Mouse (Mus musculus): Measurements from ENCODE around the gene Scn2a. TPM values are rescaled to one million over a fixed set of nuclear protein-coding genes. Genes with fewer than 3 reads are reported as not detected.

Scn2a gene
- polyA plus RNA-seq, 1 experiment: 1.5 TPM

DNA sequence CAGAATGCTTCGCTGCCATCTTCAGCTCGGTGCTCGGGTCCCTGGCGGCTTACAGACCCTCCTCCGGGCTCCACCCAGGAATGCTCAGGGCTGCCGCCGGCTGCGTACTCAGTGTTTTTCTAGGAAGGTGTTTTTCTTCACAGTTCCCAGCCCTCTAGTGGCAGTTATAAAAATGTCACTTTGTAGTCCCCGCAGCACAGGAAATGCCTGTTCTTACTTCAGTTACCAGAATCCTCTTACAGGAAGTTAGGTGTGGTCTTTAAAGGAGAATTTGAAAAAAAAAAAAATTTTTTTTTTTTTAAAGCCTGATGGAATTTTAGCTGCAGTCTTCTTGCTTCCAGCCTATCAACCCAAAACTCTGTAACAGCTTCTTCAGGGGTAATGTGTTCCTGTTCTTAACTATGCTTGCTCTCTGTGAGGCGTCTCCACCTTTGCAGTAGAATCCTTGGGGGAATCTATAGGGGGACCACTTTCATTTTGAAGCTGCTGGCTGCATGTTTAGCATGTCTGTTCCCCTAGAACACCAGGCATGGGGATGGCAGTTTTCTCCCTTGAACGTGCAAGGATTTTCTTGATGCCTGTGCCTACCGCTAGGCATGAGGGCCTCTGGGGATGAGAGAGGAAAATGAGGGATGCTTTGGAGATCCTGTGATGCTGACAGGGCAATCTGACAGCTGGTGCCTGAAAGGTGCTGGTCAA is 48.0 kb downstream of the Scn2a start:
- Histone ChIP-seq H3K4me1 (ENCODE audit: control insufficient read depth, insufficient read depth, low read length) (no peaks in the 10 kb centered on the region), H3K27ac (ENCODE audit: control insufficient read depth, insufficient read depth, low read depth, low read length) (no peak overlapping the region), H3K36me3 (ENCODE audit: control insufficient read depth, insufficient read depth, low read length) (no peaks in the 10 kb centered on the region), H3K4me3 (ENCODE audit: control insufficient read depth, low read depth, low read length) (no peak overlapping the region; the same call in 1 of the 2 replicates), H3K27me3 (ENCODE audit: control insufficient read depth, insufficient read depth, low read length) (no peaks in the 10 kb centered on the region)
- TF ChIP-seq POLR2A (IDR thresholded peaks at IDR 0.05; ENCODE audit: control insufficient read depth, low read depth, low read length): no peak
- TF ChIP-seq CTCF (IDR thresholded peaks at IDR 0.05; ENCODE audit: control insufficient read depth, insufficient read depth, insufficient replicate concordance, low read depth, low read length): no peak

DNA sequence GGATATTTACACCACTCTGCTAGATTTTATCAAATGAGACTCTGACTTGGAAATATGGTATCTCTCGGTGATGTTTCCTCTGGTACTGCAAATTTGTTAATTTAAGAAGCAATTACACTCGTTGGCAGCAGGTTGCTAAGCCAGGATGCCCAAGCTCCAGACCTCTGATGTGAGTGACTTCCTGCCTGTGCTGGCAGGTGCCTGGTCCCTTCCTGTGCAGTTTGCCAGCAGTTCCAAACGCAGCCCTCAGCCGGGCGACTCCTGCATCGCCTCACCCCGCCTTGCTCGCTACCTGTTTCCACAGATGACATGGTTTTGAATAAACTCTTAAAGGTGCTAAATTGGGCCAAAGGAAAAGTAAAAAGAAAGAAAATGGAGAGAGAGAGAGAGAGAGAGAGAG is 49.0 kb downstream of the Scn2a start:
- no peak overlapping the region for H3K27ac ChIP-seq (ENCODE audit: control insufficient read depth, insufficient read depth, low read depth, low read length)
- H3K4me3 ChIP-seq (ENCODE audit: control insufficient read depth, low read depth, low read length): no peak overlapping the region
- H3K36me3 ChIP-seq (ENCODE audit: control insufficient read depth, insufficient read depth, low read length): no peaks in the 10 kb centered on the region
- H3K4me1 ChIP-seq (ENCODE audit: control insufficient read depth, insufficient read depth, low read length): no peaks in the 10 kb centered on the region
- no peak for TF ChIP-seq CTCF (IDR thresholded peaks at IDR 0.05; ENCODE audit: control insufficient read depth, insufficient read depth, insufficient replicate concordance, low read depth, low read length)
- TF ChIP-seq POLR2A (IDR thresholded peaks at IDR 0.05; ENCODE audit: control insufficient read depth, low read depth, low read length): no peak
- no peaks in the 10 kb centered on the region for H3K27me3 ChIP-seq (ENCODE audit: control insufficient read depth, insufficient read depth, low read length)

DNA sequence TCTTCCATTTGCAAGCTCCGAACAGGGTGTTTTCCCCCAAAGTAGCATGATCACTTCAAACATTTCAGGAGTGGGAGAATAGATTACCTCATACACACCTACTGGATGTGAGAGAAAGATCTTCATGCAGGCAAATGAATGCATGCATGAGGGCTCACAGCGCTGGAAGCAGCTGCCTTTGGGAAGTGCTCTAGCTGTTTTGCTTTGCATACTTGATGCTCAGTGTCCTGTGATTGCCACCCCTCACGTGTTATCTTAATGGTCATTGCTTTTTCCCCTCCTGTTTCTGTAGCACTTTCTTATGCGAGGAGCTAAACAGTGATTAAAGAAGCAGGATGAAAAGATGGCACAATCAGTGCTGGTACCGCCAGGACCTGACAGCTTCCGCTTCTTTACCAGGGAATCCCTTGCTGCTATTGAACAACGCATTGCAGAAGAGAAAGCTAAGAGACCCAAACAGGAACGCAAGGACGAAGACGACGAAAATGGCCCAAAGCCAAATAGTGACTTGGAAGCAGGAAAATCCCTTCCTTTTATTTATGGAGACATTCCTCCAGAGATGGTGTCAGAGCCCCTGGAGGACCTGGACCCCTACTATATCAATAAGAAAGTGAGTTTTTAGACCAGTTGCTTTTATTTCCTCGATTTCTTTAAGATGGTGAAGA is 49.7 kb downstream of the Scn2a start:
- TF ChIP-seq CTCF (IDR thresholded peaks at IDR 0.05; ENCODE audit: control insufficient read depth, insufficient read depth, insufficient replicate concordance, low read depth, low read length) (no peak), POLR2A (IDR thresholded peaks at IDR 0.05; ENCODE audit: control insufficient read depth, low read depth, low read length) (no peak)
- Histone ChIP-seq H3K27ac (ENCODE audit: control insufficient read depth, insufficient read depth, low read depth, low read length) (no peak overlapping the region), H3K4me3 (ENCODE audit: control insufficient read depth, low read depth, low read length) (no peak overlapping the region), H3K4me1 (ENCODE audit: control insufficient read depth, insufficient read depth, low read length) (no peaks in the 10 kb centered on the region), H3K36me3 (ENCODE audit: control insufficient read depth, insufficient read depth, low read length) (no peaks in the 10 kb centered on the region), H3K27me3 (ENCODE audit: control insufficient read depth, insufficient read depth, low read length) (no peaks in the 10 kb centered on the region)

DNA sequence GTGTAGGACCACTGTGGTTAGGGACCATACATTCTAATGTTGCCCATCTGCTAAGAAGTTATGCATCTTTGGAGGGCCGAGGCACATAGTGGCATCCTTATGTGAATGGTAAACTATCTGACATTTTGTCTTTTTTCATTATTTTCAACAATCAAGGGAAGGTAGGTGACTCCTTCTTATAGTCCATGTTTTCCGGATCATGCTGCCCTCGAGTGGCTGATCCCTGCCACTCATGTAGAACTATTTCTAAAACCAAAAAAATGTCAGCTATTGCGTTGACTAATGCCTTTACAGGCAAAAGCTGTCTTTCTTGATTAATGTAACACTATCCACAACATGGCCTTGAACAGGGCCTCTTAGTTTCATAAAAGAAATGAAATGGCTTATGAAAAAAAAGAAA is 59.0 kb downstream of the Scn2a start:
- no peaks in the 10 kb centered on the region for H3K36me3 ChIP-seq (ENCODE audit: control insufficient read depth, insufficient read depth, low read length)
- H3K4me3 ChIP-seq (ENCODE audit: control insufficient read depth, low read depth, low read length): no peak overlapping the region
- no peaks in the 10 kb centered on the region for H3K4me1 ChIP-seq (ENCODE audit: control insufficient read depth, insufficient read depth, low read length)
- TF ChIP-seq POLR2A (IDR thresholded peaks at IDR 0.05; ENCODE audit: control insufficient read depth, low read depth, low read length) (no peak), CTCF (IDR thresholded peaks at IDR 0.05; ENCODE audit: control insufficient read depth, insufficient read depth, insufficient replicate concordance, low read depth, low read length) (no peak)
- H3K27me3 ChIP-seq (ENCODE audit: control insufficient read depth, insufficient read depth, low read length): no peaks in the 10 kb centered on the region
- H3K27ac ChIP-seq (ENCODE audit: control insufficient read depth, insufficient read depth, low read depth, low read length): no peak overlapping the region

DNA sequence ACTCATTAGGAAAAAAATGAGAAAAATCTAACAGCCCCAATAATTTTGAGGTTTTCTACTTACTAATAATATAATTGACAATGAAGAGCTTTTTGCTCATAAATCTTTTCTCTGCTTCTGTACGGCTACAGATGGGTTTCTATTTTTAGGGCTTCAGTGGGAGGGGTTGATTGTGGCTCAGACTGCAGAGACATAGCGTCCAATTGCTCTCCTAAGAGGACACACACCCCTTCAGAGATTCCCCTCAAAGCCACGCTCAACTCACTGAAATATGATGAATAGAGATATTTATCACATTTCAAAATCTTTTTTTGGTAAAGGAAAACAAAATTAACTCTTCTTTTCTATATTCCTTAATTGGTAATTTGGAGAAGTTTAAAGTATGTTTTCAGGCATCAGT is 64.6 kb downstream of the Scn2a start:
- TF ChIP-seq CTCF (IDR thresholded peaks at IDR 0.05; ENCODE audit: control insufficient read depth, insufficient read depth, insufficient replicate concordance, low read depth, low read length) (no peak), POLR2A (IDR thresholded peaks at IDR 0.05; ENCODE audit: control insufficient read depth, low read depth, low read length) (no peak)
- Histone ChIP-seq H3K36me3 (ENCODE audit: control insufficient read depth, insufficient read depth, low read length) (no peaks in the 10 kb centered on the region), H3K4me3 (ENCODE audit: control insufficient read depth, low read depth, low read length) (no peak overlapping the region), H3K4me1 (ENCODE audit: control insufficient read depth, insufficient read depth, low read length) (no peaks in the 10 kb centered on the region), H3K27ac (ENCODE audit: control insufficient read depth, insufficient read depth, low read depth, low read length) (no peak overlapping the region), H3K27me3 (ENCODE audit: control insufficient read depth, insufficient read depth, low read length) (no peaks in the 10 kb centered on the region)

DNA sequence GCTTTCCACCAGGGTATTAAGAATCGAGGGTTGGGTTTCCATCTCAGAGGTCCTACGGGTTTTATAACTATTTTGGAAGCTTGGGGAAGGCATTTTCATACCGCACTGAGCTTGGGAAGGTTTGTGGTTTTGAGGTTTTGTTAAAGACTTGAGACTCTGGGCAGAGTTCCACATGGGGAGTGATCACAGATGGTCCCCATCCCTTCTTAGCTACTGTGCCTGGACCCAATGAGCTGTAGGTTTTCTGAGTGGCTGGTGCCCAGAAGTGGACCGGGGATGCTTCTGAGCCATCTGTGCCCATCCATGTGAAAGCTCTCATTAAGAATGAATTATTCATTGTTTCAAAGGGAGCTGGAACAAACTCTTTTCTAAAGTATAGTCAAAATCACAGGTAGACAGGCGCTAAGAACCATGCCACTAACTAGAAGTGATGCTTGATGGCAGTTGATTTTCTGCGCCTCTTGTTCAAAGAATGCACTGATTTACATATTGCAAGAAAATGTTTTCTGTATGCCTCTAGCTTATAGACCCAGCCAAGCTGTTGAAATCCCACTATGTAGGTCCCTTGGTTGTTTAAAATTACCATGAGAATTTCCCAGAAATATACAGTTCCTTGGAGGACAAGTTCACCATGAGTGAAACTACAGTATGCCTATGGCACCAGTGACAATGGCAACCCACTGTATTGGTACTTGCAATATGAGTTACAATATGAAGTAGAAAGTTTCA is 70.0 kb downstream of the Scn2a start:
- H3K4me3 ChIP-seq (ENCODE audit: control insufficient read depth, low read depth, low read length): no peak overlapping the region
- no peaks in the 10 kb centered on the region for H3K4me1 ChIP-seq (ENCODE audit: control insufficient read depth, insufficient read depth, low read length)
- TF ChIP-seq CTCF (IDR thresholded peaks at IDR 0.05; ENCODE audit: control insufficient read depth, insufficient read depth, insufficient replicate concordance, low read depth, low read length) (no peak), POLR2A (IDR thresholded peaks at IDR 0.05; ENCODE audit: control insufficient read depth, low read depth, low read length) (no peak)
- H3K27ac ChIP-seq (ENCODE audit: control insufficient read depth, insufficient read depth, low read depth, low read length): no peak overlapping the region
- no peaks in the 10 kb centered on the region for H3K27me3 ChIP-seq (ENCODE audit: control insufficient read depth, insufficient read depth, low read length)
- no peaks in the 10 kb centered on the region for H3K36me3 ChIP-seq (ENCODE audit: control insufficient read depth, insufficient read depth, low read length)

DNA sequence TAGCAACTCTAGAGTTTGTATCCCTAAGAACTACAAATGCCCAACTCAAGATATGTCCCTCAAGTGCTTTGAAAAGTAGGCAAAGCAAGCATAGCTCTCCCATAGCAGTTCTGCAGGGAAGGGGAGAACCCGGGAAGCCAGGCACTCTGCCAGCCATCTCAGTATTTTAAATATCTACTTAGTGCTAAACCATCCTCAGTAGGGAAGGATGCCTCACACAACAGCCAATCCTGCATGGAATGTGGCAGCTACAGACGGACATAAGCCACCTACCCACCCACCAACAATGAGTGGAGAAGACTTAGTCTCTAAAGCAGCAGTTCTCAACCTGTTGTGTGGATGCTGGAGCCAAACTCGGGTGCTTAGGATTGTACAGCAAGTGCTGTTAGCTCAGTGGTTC is 73.9 kb downstream of the Scn2a start:
- Histone ChIP-seq H3K36me3 (ENCODE audit: control insufficient read depth, insufficient read depth, low read length) (no peaks in the 10 kb centered on the region), H3K27ac (ENCODE audit: control insufficient read depth, insufficient read depth, low read depth, low read length) (no peak overlapping the region), H3K27me3 (ENCODE audit: control insufficient read depth, insufficient read depth, low read length) (no peaks in the 10 kb centered on the region), H3K4me1 (ENCODE audit: control insufficient read depth, insufficient read depth, low read length) (no peaks in the 10 kb centered on the region), H3K4me3 (ENCODE audit: control insufficient read depth, low read depth, low read length) (no peak overlapping the region)
- TF ChIP-seq CTCF (IDR thresholded peaks at IDR 0.05; ENCODE audit: control insufficient read depth, insufficient read depth, insufficient replicate concordance, low read depth, low read length) (no peak), POLR2A (IDR thresholded peaks at IDR 0.05; ENCODE audit: control insufficient read depth, low read depth, low read length) (no peak)

Data from testis, adult 2 months (tissue).